Mouse (Mus musculus) spleen, embryonic (tissue): ENCODE measurements around the gene Snrpb2.

Experiments used
- CTCF ChIA-PET: fragments of 350-600 bp; sonication (Branson Sonifier 250); formaldehyde crosslinking; loops from one replicate; lab custom pipeline; 2022; lab: Charles Lee

Snrpb2 gene

GRCm38 (mm10) chr2:143062812-143063792, at the start of gene Snrpb2:
TSS of gene Snrpb2 (plus strand) at chr2:143063039.
- CTCF ChIA-PET, result no interaction called here

GRCm38 (mm10) chr2:143013057-143013456, 49.8 kb upstream of the Snrpb2 start:
- CTCF ChIA-PET, result no interaction called here

GRCm38 (mm10) chr2:143018084-143018483, 44.8 kb upstream of the Snrpb2 start:
- CTCF ChIA-PET, result no interaction called here

GRCm38 (mm10) chr2:143018591-143019130, 44.2 kb upstream of the Snrpb2 start:
- CTCF ChIA-PET, result no interaction called here

GRCm38 (mm10) chr2:143019727-143020126, 43.1 kb upstream of the Snrpb2 start:
- CTCF ChIA-PET, result no interaction called here

GRCm38 (mm10) chr2:143023331-143023730, 39.5 kb upstream of the Snrpb2 start:
- CTCF ChIA-PET, result no interaction called here

GRCm38 (mm10) chr2:143024226-143024625, 38.6 kb upstream of the Snrpb2 start:
- CTCF ChIA-PET, result no interaction called here

- CTCF ChIA-PET, result no interaction called here
Observed at GRCm38 (mm10) chr2:143031283-143031682, 31.6 kb upstream of the Snrpb2 start.

GRCm38 (mm10) chr2:143032378-143033255, 30.2 kb upstream of the Snrpb2 start:
- CTCF ChIA-PET, result no interaction called here

- CTCF ChIA-PET, result no interaction called here
Observed at GRCm38 (mm10) chr2:143034350-143035085, 28.3 kb upstream of the Snrpb2 start.

- CTCF ChIA-PET, result no interaction called here
Observed at GRCm38 (mm10) chr2:143035086-143035593, 27.7 kb upstream of the Snrpb2 start.

GRCm38 (mm10) chr2:143041596-143041995, 21.2 kb upstream of the Snrpb2 start:
- CTCF ChIA-PET, result no interaction called here

- CTCF ChIA-PET, result no interaction called here
Observed at GRCm38 (mm10) chr2:143055251-143055650, 7.6 kb upstream of the Snrpb2 start.

GRCm38 (mm10) chr2:143056736-143057135, 6.1 kb upstream of the Snrpb2 start:
- CTCF ChIA-PET, result no interaction called here

GRCm38 (mm10) chr2:143062432-143062811, 417 bp upstream of the Snrpb2 start:
- CTCF ChIA-PET, result no interaction called here

GRCm38 (mm10) chr2:143065914-143066313, 3.1 kb downstream of the Snrpb2 start:
- CTCF ChIA-PET, result no interaction called here

- CTCF ChIA-PET, result no interaction called here
Observed at GRCm38 (mm10) chr2:143078198-143078851, 15.5 kb downstream of the Snrpb2 start, which contains the start of gene Otor. TSS of gene Otor (plus strand) at chr2:143078473.

- CTCF ChIA-PET, result no interaction called here
Observed at GRCm38 (mm10) chr2:143081693-143082092, 18.9 kb downstream of the Snrpb2 start.

GRCm38 (mm10) chr2:143084852-143085397, 22.1 kb downstream of the Snrpb2 start:
- CTCF ChIA-PET, result no interaction called here

GRCm38 (mm10) chr2:143089866-143090265, 27.0 kb downstream of the Snrpb2 start:
- CTCF ChIA-PET, result no interaction called here
